Mouse (Mus musculus): ENCODE measurements around the gene Cnksr1. TPM values are rescaled to one million over a fixed set of nuclear protein-coding genes. Genes with fewer than 3 reads are reported as not detected.
A peak's percentile ranks its signal among the peaks of the same experiment; 100 is the strongest.

Cnksr1 gene
- 0.10 and 0.21 TPM in 2 replicates for polyA plus RNA-seq (2015; fragmentation: Nextera tagmentation; extraction: Ambion mirVana)

DNA sequence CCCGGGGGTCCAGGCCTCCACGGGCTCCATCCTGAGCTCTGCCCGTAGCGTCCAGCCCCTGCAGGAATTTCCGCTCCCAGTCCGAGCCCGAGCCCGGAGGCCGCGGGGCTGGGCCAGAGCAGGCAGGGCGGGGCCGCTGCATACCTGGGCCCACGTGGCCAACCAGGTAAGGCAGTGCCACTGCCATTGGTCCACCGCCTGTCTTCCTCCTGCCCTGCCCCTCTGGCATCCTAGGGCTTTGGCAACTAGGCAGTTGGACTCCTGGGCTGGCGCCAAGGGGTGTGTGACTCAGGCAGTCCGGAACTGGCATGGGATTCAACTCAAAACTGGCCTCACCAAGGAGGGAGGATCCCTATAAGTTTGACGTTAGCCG lies at the start of gene Cnksr1:
Gene Cnksr1 (minus strand): TSS at position 121 of the 373 bp plus-strand sequence.
- Histone ChIP-seq H3K9me3 (ENCODE audit: control insufficient read depth, low read length) (no peaks in the 10 kb centered on the region), H3K4me3 (ENCODE audit: low read length) (peak within 1 kb of the TSS; percentile 8; the same call in 1 of the 2 replicates), H3K4me2 (ENCODE audit: low read length) (peak within 1 kb of the TSS; percentile 48), H3K9ac (ENCODE audit: low read depth, low read length) (peak within 1 kb of the TSS; percentile 27), H3K27me3 (replicated peaks; ENCODE audit: control insufficient read depth, insufficient read depth, low read length) (peaks cover 14% of the 10 kb centered on the region), H3K27ac (ENCODE audit: low read depth, low read length) (no peak within 1 kb of the TSS), H3K36me3 (ENCODE audit: control insufficient read depth, insufficient read depth, low read length) (no peaks in the 10 kb centered on the region), H3K4me1 (ENCODE audit: control insufficient read depth, insufficient read depth, low read depth, low read length) (peaks cover 9% of the 10 kb centered on the region)
- ATAC-seq: no peak
- WGBS: 4% methylated on average over 18 of the region's 18 CpGs

GRCm38 (mm10) chr4:134287575-134288025 lies 49.4 kb upstream of the Cnksr1 start, which contains the start of gene Pdik1l:
Gene Pdik1l (minus strand): TSS chr4:134287895.
- Histone ChIP-seq H3K9me3 (ENCODE audit: control insufficient read depth, low read length) (no peaks in the 10 kb centered on the region), H3K27ac (ENCODE audit: low read depth, low read length) (peak within 1 kb of the TSS; percentile 99), H3K9ac (ENCODE audit: low read depth, low read length) (peak within 1 kb of the TSS; percentile 99), H3K27me3 (replicated peaks; ENCODE audit: control insufficient read depth, insufficient read depth, low read length) (no peaks in the 10 kb centered on the region), H3K4me2 (ENCODE audit: low read length) (peak within 1 kb of the TSS; percentile 84), H3K4me3 (ENCODE audit: low read length) (peak within 1 kb of the TSS; percentile 95), H3K4me1 (ENCODE audit: control insufficient read depth, insufficient read depth, low read depth, low read length) (peaks cover 16% of the 10 kb centered on the region), H3K36me3 (ENCODE audit: control insufficient read depth, insufficient read depth, low read length) (peaks cover 11% of the 10 kb centered on the region)
- 0% methylated on average over 24 of the region's 43 CpGs for WGBS
- ATAC-seq: peak; percentile 78

DNA sequence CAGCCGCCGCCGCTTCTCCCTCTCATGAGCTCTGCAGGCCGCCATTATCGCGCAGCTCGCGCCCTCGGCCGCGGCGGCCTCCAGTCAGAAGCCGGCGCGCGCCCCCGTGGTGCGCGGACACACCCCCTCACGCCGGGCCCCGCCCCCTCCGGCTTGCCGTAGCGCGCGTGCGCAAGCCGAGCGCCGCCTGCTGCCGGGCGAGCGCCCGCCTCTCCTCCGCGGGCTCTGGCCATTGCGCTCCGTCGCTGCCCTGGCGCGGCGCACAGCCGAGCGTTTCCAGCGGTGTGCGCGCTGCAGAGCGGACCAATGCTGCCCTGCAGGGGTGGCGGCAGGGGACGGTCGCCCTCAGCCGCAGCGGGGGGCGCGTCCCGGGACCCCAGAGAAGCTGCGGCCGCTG lies 49.0 kb upstream of the Cnksr1 start:
- 1% methylated on average over 37 of the region's 59 CpGs for WGBS
- peak overlapping the region; percentile 99 for H3K9ac ChIP-seq (ENCODE audit: low read depth, low read length)
- H3K4me3 ChIP-seq (ENCODE audit: low read length): peak overlapping the region; percentile 95
- H3K27ac ChIP-seq (ENCODE audit: low read depth, low read length): peak overlapping the region; percentile 99
- H3K36me3 ChIP-seq (ENCODE audit: control insufficient read depth, insufficient read depth, low read length): peaks cover 12% of the 10 kb centered on the region
- peak; percentile 96 for ATAC-seq
- no peaks in the 10 kb centered on the region for H3K9me3 ChIP-seq (ENCODE audit: control insufficient read depth, low read length)
- H3K4me2 ChIP-seq (ENCODE audit: low read length): peak overlapping the region; percentile 84
- H3K27me3 ChIP-seq (replicated peaks; ENCODE audit: control insufficient read depth, insufficient read depth, low read length): no peaks in the 10 kb centered on the region
- H3K4me1 ChIP-seq (ENCODE audit: control insufficient read depth, insufficient read depth, low read depth, low read length): peaks cover 16% of the 10 kb centered on the region

- no peaks in the 10 kb centered on the region for H3K27me3 ChIP-seq (replicated peaks; ENCODE audit: control insufficient read depth, insufficient read depth, low read length)
- H3K9ac ChIP-seq (ENCODE audit: low read depth, low read length): peak overlapping the region; percentile 94
- H3K4me1 ChIP-seq (ENCODE audit: control insufficient read depth, insufficient read depth, low read depth, low read length): peaks cover 16% of the 10 kb centered on the region
- peak overlapping the region; percentile 84 for H3K4me2 ChIP-seq (ENCODE audit: low read length)
- peak overlapping the region; percentile 86 for H3K27ac ChIP-seq (ENCODE audit: low read depth, low read length)
- no peaks in the 10 kb centered on the region for H3K9me3 ChIP-seq (ENCODE audit: control insufficient read depth, low read length)
- 2% methylated on average over 55 of the region's 59 CpGs for WGBS
- peak overlapping the region; percentile 95 for H3K4me3 ChIP-seq (ENCODE audit: low read length)
- ATAC-seq: peak; percentile 73
- peaks cover 12% of the 10 kb centered on the region for H3K36me3 ChIP-seq (ENCODE audit: control insufficient read depth, insufficient read depth, low read length)
Measured at GRCm38 (mm10) chr4:134286226-134287167, 48.3 kb upstream of the Cnksr1 start.

GRCm38 (mm10) chr4:134284942-134285341 lies 46.7 kb upstream of the Cnksr1 start:
- H3K27ac ChIP-seq (ENCODE audit: low read depth, low read length): no peak overlapping the region
- peaks cover 14% of the 10 kb centered on the region for H3K36me3 ChIP-seq (ENCODE audit: control insufficient read depth, insufficient read depth, low read length)
- no peak overlapping the region for H3K4me3 ChIP-seq (ENCODE audit: low read length)
- H3K4me1 ChIP-seq (ENCODE audit: control insufficient read depth, insufficient read depth, low read depth, low read length): peaks cover 16% of the 10 kb centered on the region
- H3K4me2 ChIP-seq (ENCODE audit: low read length): no peak overlapping the region
- no peak for ATAC-seq
- H3K27me3 ChIP-seq (replicated peaks; ENCODE audit: control insufficient read depth, insufficient read depth, low read length): no peaks in the 10 kb centered on the region
- WGBS: 97% methylated on average over 2 of the region's 2 CpGs
- no peaks in the 10 kb centered on the region for H3K9me3 ChIP-seq (ENCODE audit: control insufficient read depth, low read length)
- no peak overlapping the region for H3K9ac ChIP-seq (ENCODE audit: low read depth, low read length)

GRCm38 (mm10) chr4:134273417-134274345 lies 35.5 kb upstream of the Cnksr1 start:
- Histone ChIP-seq H3K36me3 (ENCODE audit: control insufficient read depth, insufficient read depth, low read length) (peaks cover 11% of the 10 kb centered on the region), H3K9me3 (ENCODE audit: control insufficient read depth, low read length) (no peaks in the 10 kb centered on the region), H3K4me2 (ENCODE audit: low read length) (peak overlapping the region; percentile 25), H3K27ac (ENCODE audit: low read depth, low read length) (no peak overlapping the region), H3K4me3 (ENCODE audit: low read length) (no peak overlapping the region), H3K27me3 (replicated peaks; ENCODE audit: control insufficient read depth, insufficient read depth, low read length) (no peaks in the 10 kb centered on the region), H3K4me1 (ENCODE audit: control insufficient read depth, insufficient read depth, low read depth, low read length) (no peaks in the 10 kb centered on the region), H3K9ac (ENCODE audit: low read depth, low read length) (no peak overlapping the region)
- ATAC-seq: no peak
- WGBS: 10% methylated on average over 14 of the region's 14 CpGs

DNA sequence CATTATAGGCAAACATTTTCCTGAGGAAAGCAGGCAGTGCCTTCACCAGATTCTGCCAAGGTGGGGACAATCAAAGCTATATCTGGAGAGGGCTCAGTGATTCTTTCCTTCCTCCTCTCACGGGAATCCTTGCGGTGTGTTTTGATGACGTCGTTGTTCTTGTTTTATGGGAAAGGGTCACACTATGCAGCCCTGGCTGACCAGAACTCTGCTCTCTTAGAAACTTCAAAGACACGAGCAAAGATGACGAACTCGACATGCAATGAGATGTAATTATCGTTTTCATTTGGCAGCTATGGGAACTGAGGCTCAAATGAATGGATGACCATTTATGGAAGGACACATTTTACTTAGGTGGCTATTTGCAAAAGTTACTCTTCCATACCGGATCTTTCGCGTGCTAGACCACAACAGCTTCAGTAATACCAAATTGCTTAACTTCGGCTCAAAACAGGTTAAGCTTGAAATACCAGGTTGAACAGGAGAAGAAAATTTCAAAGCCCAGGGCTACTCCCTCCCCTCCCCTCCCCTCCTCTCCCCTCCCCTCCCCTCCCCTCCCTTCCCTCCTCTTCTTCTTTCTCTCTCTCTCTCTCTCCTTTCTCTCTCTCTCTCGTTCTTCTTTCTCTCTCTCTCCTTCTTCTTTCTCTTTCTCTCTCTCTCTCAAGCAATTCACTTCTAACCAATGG lies 34.7 kb upstream of the Cnksr1 start:
- Histone ChIP-seq H3K9me3 (ENCODE audit: control insufficient read depth, low read length) (no peaks in the 10 kb centered on the region), H3K4me3 (ENCODE audit: low read length) (no peak overlapping the region), H3K36me3 (ENCODE audit: control insufficient read depth, insufficient read depth, low read length) (peaks cover 6% of the 10 kb centered on the region), H3K9ac (ENCODE audit: low read depth, low read length) (no peak overlapping the region), H3K4me1 (ENCODE audit: control insufficient read depth, insufficient read depth, low read depth, low read length) (no peaks in the 10 kb centered on the region), H3K27me3 (replicated peaks; ENCODE audit: control insufficient read depth, insufficient read depth, low read length) (no peaks in the 10 kb centered on the region), H3K4me2 (ENCODE audit: low read length) (peak overlapping the region; percentile 25), H3K27ac (ENCODE audit: low read depth, low read length) (no peak overlapping the region)
- ATAC-seq: no peak
- 34% methylated on average over 13 of the region's 13 CpGs for WGBS

GRCm38 (mm10) chr4:134271979-134272378 lies 33.8 kb upstream of the Cnksr1 start:
- Histone ChIP-seq H3K36me3 (ENCODE audit: control insufficient read depth, insufficient read depth, low read length) (peaks cover 5% of the 10 kb centered on the region), H3K27ac (ENCODE audit: low read depth, low read length) (no peak overlapping the region), H3K9me3 (ENCODE audit: control insufficient read depth, low read length) (no peaks in the 10 kb centered on the region), H3K4me3 (ENCODE audit: low read length) (no peak overlapping the region), H3K4me2 (ENCODE audit: low read length) (no peak overlapping the region), H3K4me1 (ENCODE audit: control insufficient read depth, insufficient read depth, low read depth, low read length) (no peaks in the 10 kb centered on the region), H3K27me3 (replicated peaks; ENCODE audit: control insufficient read depth, insufficient read depth, low read length) (no peaks in the 10 kb centered on the region), H3K9ac (ENCODE audit: low read depth, low read length) (no peak overlapping the region)
- 81% methylated on average over 7 of the region's 7 CpGs for WGBS
- no peak for ATAC-seq

Measured in hindbrain, embryonic 16.5 days (tissue).